Mouse (Mus musculus): ENCODE measurements around the gene Cyb5r3.

DNA sequence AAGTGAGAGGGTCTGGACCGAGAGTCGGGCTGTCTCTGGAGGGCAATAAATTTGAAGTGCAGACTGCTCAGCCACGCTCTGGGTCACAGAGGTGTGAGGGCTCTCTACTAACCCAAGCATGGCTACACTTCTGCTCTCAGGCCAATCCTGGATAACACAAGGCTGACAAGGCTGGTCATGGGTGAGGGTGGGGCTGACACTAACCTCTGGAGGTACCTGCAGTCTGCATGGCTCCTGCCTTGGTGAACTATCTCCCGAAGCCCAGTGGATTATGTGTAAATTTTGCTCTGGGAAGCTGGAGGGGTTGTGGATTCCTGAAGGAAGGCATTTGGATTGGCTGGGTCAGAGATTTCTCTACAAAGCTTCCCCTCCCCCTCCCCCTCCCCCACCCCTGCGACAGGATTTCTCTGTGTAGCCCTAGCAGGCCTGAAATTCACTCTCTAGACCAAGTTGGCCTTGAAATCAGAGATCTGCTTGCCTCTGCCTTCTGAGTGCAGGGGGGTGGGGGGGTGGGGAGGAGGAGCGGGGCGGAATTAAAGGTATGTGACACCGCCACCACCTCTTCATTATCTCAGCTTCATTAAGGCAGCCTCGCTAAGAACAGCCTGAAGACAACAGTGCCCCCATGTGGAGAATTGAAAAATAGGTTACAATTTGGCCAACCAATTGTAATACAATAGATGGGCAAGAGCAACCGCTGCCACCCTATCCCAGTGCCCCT is 32.5 kb upstream of the Cyb5r3 start:
- TF ChIP-seq CTCF (IDR thresholded peaks at IDR 0.05; ENCODE audit: low read depth) (peak; percentile 75), EP300 (IDR thresholded peaks at IDR 0.05; ENCODE audit: low read depth) (no peak)
